Mouse (Mus musculus) colon, adult 2 months (tissue): ENCODE data around the gene Fam189b. TPM values are rescaled to one million over a fixed set of nuclear protein-coding genes. Genes with fewer than 3 reads are reported as not detected.

Source experiments
- polyA plus RNA-seq: library from polyadenylated mRNA; depleted of rRNA; stranded (reverse); fragments of >200 nt; gene quantifications from 2 replicates; pipeline ENCODE4 v1.2.3, GENCODE M21; 2012; rRNA removed

Fam189b gene
- polyA plus RNA-seq: 40.2 and 42.7 TPM in 2 replicates

DNA sequence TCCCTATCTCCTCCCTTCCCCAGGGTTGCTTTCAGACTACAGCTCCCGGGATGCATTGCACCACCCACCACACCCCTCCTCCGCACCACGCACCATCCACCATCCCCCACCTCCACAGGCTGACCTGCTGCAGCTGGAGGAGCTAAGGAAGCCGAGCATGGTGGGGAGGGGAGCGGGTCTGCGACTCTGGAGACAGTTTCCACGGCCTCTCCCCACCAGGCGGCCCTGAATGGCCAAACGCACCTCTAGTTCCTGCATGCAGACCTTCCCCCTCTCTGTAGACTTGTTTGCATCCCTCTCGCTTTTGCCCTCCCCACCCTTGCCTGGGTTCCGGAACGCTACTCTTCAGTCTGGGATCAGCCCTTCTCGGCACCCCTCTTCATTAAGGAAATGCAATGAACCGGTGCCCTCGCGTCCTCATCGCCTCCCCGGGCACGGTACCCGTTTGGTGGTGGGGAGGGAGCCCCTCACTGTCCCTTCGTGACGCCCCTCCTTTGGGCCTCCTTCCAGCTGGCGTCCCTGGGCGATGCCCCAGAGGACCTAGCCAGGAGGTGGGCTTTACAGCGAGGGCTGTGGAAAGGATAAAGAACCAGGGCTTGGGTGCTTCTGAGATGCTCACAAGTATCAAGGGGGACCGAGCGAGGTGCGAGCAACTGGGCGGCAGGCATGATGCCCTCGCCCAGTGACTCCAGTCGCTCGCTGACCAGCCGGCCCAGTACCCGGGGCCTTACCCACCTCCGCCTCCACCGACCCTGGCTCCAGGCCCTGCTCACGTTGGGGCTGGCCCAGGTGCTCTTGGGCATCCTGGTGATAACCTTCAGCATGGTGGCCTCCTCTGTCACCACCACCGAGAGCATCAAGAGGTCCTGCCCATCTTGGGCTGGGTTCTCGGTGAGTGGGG lies at the start of gene Fam189b:
Fam189b (plus strand) TSS at position 86 of the 901 bp plus-strand sequence.

GRCm38 (mm10) chr3:89135958-89136357 lies 47.0 kb upstream of the Fam189b start, which contains the start of gene Pklr:
Pklr (plus strand) TSS chr3:89136142.

DNA sequence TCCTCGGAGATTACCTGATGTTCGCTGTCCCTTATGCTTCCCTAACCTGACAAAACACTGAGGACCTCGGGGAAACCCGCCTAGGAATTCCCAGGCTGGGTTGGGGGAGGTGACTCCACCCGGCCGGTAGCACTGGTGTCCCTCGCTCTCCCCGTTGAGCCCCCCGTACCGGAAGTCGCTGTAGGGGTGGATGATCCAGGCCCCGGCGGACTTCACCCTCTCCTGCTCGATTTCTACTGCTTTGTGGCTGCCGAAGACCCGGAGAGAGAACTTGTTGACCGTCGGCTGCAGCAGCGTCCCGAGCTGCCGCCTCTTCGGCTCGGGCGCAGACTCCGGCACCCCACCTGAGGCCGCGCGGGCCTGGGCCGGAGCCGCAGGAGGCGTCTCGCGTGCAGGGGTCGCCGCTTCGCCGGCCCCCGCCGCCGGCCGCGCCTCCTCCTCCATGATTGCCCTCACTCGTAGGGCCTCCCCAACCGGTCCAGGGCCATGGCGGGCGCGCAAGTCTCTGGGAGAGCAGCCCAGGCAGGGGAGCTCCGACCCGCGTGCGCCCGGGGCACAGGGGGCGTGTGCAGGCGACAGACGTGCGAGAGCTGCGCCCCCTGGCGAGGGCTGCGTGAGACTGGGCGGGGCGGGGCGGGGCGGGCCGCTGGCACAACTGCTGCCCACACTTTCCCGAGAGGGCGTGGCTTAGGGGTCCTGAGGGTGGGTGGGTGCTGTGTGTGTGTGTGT lies 23.2 kb upstream of the Fam189b start, which contains the start of gene Hcn3:
Hcn3 (minus strand) TSS at position 581 of the 729 bp plus-strand sequence.

GRCm38 (mm10) chr3:89164506-89165267 lies 18.3 kb upstream of the Fam189b start, which contains the start of gene Clk2:
Clk2 (plus strand) TSS chr3:89164795.

DNA sequence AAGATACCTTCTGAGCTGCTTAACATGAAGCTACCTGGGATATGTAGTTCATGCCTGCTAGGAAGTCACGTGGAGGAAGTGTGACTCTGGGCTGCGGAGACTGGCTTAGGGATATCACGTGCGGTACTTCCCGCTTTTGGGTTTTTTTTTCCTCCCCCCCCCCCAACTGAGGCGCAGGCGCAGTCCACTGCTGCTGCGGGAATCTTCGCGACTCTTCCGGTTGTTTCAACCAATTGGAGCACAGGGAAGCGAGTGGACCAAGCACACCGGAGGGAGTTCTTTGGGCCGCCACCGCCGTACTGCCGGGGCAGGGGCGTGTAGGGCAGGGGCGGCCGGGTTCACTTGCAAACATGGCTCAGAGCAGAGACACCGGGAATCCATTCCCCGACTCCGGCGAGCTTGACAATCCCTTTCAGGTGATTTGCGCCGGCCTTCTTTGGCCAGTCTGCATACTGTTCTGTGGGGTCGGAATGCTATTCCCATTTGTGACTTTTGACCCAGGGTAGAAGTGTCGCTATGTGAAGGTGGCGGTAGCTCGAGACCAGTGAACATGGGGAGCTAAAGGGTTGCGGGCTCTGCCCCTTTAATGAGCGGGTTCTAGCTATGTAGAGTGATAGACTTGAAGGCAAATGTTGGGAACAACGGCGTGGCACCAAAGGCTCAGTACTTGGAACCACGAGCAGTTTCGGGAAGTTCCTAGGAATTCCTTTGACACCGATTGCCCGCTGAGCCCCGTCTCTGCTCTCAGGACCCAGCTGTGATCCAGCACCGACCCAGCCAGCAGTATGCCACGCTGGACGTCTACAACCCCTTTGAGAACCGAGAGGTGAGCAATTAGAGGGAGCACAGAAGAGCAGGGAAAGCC lies 5.5 kb upstream of the Fam189b start, which contains the start of gene Scamp3:
Scamp3 (plus strand) TSS at position 232 of the 865 bp plus-strand sequence.

DNA sequence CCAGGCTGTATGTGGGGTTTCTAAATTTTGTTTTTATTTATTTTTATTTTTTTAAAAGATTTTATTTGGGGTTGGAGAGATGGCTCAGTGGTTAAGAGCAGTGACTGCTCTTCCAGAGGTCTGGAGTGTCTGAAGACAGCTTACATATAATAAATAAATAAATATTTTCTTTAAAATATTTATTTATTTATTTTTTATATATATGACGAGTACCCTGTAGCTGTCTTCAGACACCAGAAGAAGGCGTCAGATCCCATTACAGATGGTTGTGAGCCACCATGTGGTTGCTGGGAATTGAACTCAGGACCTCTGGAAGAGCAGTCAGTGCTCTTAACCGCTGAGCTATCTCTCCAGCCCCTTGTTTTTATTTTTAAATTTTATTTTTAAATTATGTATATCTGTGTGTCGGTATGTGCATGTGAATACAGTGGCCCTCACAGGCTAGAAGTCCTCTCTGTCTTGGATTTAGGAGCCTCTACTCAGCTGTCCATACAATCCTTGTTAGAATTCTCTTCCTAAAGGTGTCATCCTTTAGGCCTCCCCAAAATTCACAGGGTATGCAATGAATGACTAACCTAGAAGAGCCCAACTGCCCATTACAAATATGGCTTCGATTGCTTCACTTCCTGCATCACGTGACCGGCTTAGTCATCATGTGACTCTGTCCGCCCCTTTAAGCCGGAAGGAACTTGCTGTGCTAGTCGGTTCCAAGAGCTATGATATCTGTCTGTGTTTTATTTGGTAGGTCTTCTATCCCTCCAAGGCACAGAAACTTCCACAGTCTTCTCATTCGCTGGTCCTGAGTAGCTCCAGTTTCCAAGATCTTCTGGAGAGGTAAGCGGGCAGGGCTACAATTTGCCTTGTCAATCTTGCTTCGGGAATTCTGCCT lies 19.6 kb downstream of the Fam189b start, which contains the start of gene Gba:
Gba (plus strand) TSS at position 676 of the 889 bp plus-strand sequence.

GRCm38 (mm10) chr3:89214681-89215411 lies 31.9 kb downstream of the Fam189b start, which contains the start of gene Thbs3:
Thbs3 (plus strand) TSS chr3:89215180.

DNA sequence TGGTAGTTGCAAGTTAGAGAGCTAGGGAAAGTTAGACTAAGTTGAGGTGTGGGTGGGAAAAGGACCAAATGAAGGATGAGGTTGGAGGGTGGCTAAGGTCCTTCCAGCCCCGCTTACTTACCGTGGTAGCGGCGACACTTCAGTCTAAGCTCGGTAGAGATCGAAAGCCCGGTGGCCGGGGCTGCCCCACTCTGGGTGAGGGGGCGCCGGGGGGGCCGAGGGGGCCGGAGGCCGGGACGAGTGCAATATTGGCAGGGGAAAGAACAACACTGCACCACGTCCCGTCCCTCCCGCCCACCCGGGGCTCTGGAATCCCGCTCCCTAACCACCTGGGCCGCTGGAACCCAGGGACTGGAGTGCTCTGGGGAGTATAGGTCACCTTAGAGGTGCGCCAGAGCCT lies 44.0 kb downstream of the Fam189b start, which contains the start of gene Mtx1:
Mtx1 (minus strand) TSS at position 189 of the 400 bp plus-strand sequence.

GRCm38 (mm10) chr3:89228836-89229235 lies 45.9 kb downstream of the Fam189b start, which contains the start of gene Muc1:
Muc1 (plus strand) TSS chr3:89229057.

Other genes starting within 250 kb of the Fam189b start
- 4.8 and 5.0 TPM in 2 replicates for gene Ash1l, start 232.5 kb upstream of the Fam189b start, polyA plus RNA-seq
- gene Dap3, start 232.0 kb upstream of the Fam189b start, polyA plus RNA-seq: 29.0 and 31.6 TPM in 2 replicates
- gene Rusc1, start 89.8 kb upstream of the Fam189b start, polyA plus RNA-seq: 51.1 and 73.3 TPM in 2 replicates
- not detected in 2 replicates for gene Gm43738, start 82.0 kb upstream of the Fam189b start, polyA plus RNA-seq
- gene Fdps, start 81.2 kb upstream of the Fam189b start, polyA plus RNA-seq: 109 and 128 TPM in 2 replicates
- 240 and 244 TPM in 2 replicates for gene Pklr, start 47.0 kb upstream of the Fam189b start, polyA plus RNA-seq
- gene Hcn3, start 22.9 kb upstream of the Fam189b start, polyA plus RNA-seq: 1.1 and 1.4 TPM in 2 replicates
- gene Clk2, start 18.3 kb upstream of the Fam189b start, polyA plus RNA-seq: 42.4 and 43.0 TPM in 2 replicates
- 95.0 and 102 TPM in 2 replicates for gene Scamp3, start 5.7 kb upstream of the Fam189b start, polyA plus RNA-seq
- 60.8 and 73.9 TPM in 2 replicates for gene Gba, start 19.8 kb downstream of the Fam189b start, polyA plus RNA-seq
- 48.4 and 68.6 TPM in 2 replicates for gene Thbs3, start 32.0 kb downstream of the Fam189b start, polyA plus RNA-seq
- gene Mtx1, start 43.9 kb downstream of the Fam189b start, polyA plus RNA-seq: 165 and 219 TPM in 2 replicates
- 26.0 and 27.3 TPM in 2 replicates for gene Muc1, start 45.9 kb downstream of the Fam189b start, polyA plus RNA-seq
- 263 and 392 TPM in 2 replicates for gene Krtcap2, start 62.8 kb downstream of the Fam189b start, polyA plus RNA-seq
- 60.5 TPM in 2 replicates for gene Trim46, start 63.2 kb downstream of the Fam189b start, polyA plus RNA-seq
- 440 and 595 TPM in 2 replicates for gene Dpm3, start 76.2 kb downstream of the Fam189b start, polyA plus RNA-seq
- 254 and 375 TPM in 2 replicates for gene Slc50a1, start 87.4 kb downstream of the Fam189b start, polyA plus RNA-seq
- 126 and 153 TPM in 2 replicates for gene Efna1, start 98.0 kb downstream of the Fam189b start, polyA plus RNA-seq
- 9.3 and 13.3 TPM in 2 replicates for gene Efna3, start 139.8 kb downstream of the Fam189b start, polyA plus RNA-seq
- 17.4 and 24.5 TPM in 2 replicates for gene Efna4, start 154.9 kb downstream of the Fam189b start, polyA plus RNA-seq
- 211 and 244 TPM in 2 replicates for gene Adam15, start 166.9 kb downstream of the Fam189b start, polyA plus RNA-seq
- gene Dcst2, start 178.8 kb downstream of the Fam189b start, polyA plus RNA-seq: 0.67 and 1.0 TPM in 2 replicates
- gene Dcst1, start 182.1 kb downstream of the Fam189b start, polyA plus RNA-seq: 0.77 and 1.1 TPM in 2 replicates
- 214 and 219 TPM in 2 replicates for gene Zbtb7b, start 211.6 kb downstream of the Fam189b start, polyA plus RNA-seq
- not detected in 2 replicates for gene Lenep, start 219.7 kb downstream of the Fam189b start, polyA plus RNA-seq
- 37.4 and 39.6 TPM in 2 replicates for gene Flad1, start 228.7 kb downstream of the Fam189b start, polyA plus RNA-seq
- 9.7 and 11.2 TPM in 2 replicates for gene Cks1b, start 235.2 kb downstream of the Fam189b start, polyA plus RNA-seq
- 75.3 and 76.4 TPM in 2 replicates for gene Shc1, start 235.3 kb downstream of the Fam189b start, polyA plus RNA-seq
- 131 and 151 TPM in 2 replicates for gene Pygo2, start 247.1 kb downstream of the Fam189b start, polyA plus RNA-seq